Mouse (Mus musculus): Measurements from ENCODE around the gene Mrpl41.

- TF ChIP-seq GATA1 (IDR thresholded peaks at IDR 0.05; ENCODE audit: low read length) (no peak), TAL1 (IDR thresholded peaks at IDR 0.05; ENCODE audit: low read length) (no peak)
Observed at GRCm38 (mm10) chr2:24995332-24995731, 20.4 kb upstream of the Mrpl41 start.

Measured in erythroblast, embryonic 14.5 days (primary cell).